Comparison of ENCODE assay signal across 9 mouse cellular contexts in genomic region chr7:100965079-100965478, GRCm38 (mm10). TPM values are rescaled to one million over a fixed set of nuclear protein-coding genes. Genes with fewer than 3 reads are reported as not detected.
DNase-seq lines count a peak whose midpoint lies in the region; ATAC-seq and TF ChIP-seq lines count a peak whose summit lies in the region.
"Had no signal": no experiment of that assay in that cellular context is flagged by ENCODE, and none has a peak within 500 bp of the region (broad histone marks: within the 10 kb centered on the region; RNA-seq: fewer than 3 reads in every experiment).

No protein-coding gene starts in this region.

- H3K4me2 ChIP-seq in limb, embryonic 14.5 days (replicated peaks; ENCODE audit: low read depth, low read length, severe bottlenecking): no peak overlapping the region
- H3K4me2 ChIP-seq: hindbrain, embryonic 15.5 days had no signal

- H3K27me3 ChIP-seq in liver, adult 2 months (ENCODE audit: control insufficient read depth, insufficient read depth, low read length): no peaks in the 10 kb centered on the region
- H3K27me3 ChIP-seq in limb, embryonic 14.5 days (ENCODE audit: control insufficient read depth, insufficient read depth, low read length): no peaks in the 10 kb centered on the region
- H3K27me3 ChIP-seq in splenic B cell, adult 2 months (ENCODE audit: control insufficient read depth, insufficient read depth, low read length, poor library complexity, severe bottlenecking): no peaks in the 10 kb centered on the region
- H3K27me3 ChIP-seq: hindbrain, embryonic 15.5 days had no signal

- WGBS in liver, adult 2 months: 20% methylated on average over 4 of the region's 4 CpGs
- WGBS in limb, embryonic 14.5 days: 23% methylated on average over 4 of the region's 4 CpGs

- H3K79me2 ChIP-seq in liver, adult 2 months (ENCODE audit: control insufficient read depth, insufficient read depth, low read length): no peaks in the 10 kb centered on the region

- H3K27ac ChIP-seq in liver, adult 2 months (replicated peaks; ENCODE audit: insufficient read depth, low read depth, low read length): no peak overlapping the region
- no peak overlapping the region for H3K27ac ChIP-seq in limb, embryonic 14.5 days (replicated peaks; ENCODE audit: low read depth, low read length)
- H3K27ac ChIP-seq: hindbrain, embryonic 15.5 days had no signal

- no peak overlapping the region for H3K4me3 ChIP-seq in liver, adult 2 months (ENCODE audit: insufficient read depth, low read depth, low read length)
- no peak overlapping the region for H3K4me3 ChIP-seq in limb, embryonic 14.5 days (replicated peaks; ENCODE audit: low read length)
- H3K4me3 ChIP-seq: hindbrain, embryonic 15.5 days had no signal

- peak; percentile 33 to 65 for DNase-seq in adrenal gland, adult (ENCODE audit: inconsistent age in 2 of 2, low spot score in 1 of 2)
- no peak for DNase-seq in adrenal gland, adult 8-10 months
- peak; percentile 20 for DNase-seq in liver, adult 2 months (ENCODE audit: extremely low read depth, low read depth, low spot score)
- DNase-seq in liver: no peak
- peak; percentile 54 for DNase-seq in embryo, embryonic 10 days (ENCODE audit: low spot score)
- peak; percentile 15 for DNase-seq in limb, embryonic 14.5 days (ENCODE audit: low spot score)
- peak; percentile 62 for DNase-seq in splenic B cell, adult 2 months (ENCODE audit: low read depth, low spot score)
- DNase-seq in spleen, postnatal 14 days (ENCODE audit: low spot score in 2 of 2): no peak

- peak; percentile 92 for TF ChIP-seq CTCF in liver, adult 2 months (IDR thresholded peaks at IDR 0.05; ENCODE audit: low read depth, low read length)

- H3K4me1 ChIP-seq in liver, adult 2 months (ENCODE audit: control insufficient read depth, insufficient read depth, low read length): no peaks in the 10 kb centered on the region
- no peaks in the 10 kb centered on the region for H3K4me1 ChIP-seq in limb, embryonic 14.5 days (ENCODE audit: control insufficient read depth, insufficient read depth, low read length)
- H3K4me1 ChIP-seq: hindbrain, embryonic 15.5 days had no signal

- no peak for TF ChIP-seq POLR2A in liver, adult 2 months (IDR thresholded peaks at IDR 0.05; ENCODE audit: extremely low read depth, insufficient read depth, low read length)
- no peak for TF ChIP-seq POLR2A in limb, embryonic 14.5 days (IDR thresholded peaks at IDR 0.05; ENCODE audit: borderline replicate concordance, extremely low read depth, insufficient read depth, insufficient read length)

- H3K9ac ChIP-seq in liver, adult 2 months (ENCODE audit: low read depth, low read length): no peak overlapping the region
- no peak overlapping the region for H3K9ac ChIP-seq in limb, embryonic 14.5 days (ENCODE audit: low read depth, low read length, severe bottlenecking)
- H3K9ac ChIP-seq: hindbrain, embryonic 15.5 days had no signal

- no peaks in the 10 kb centered on the region for H3K9me3 ChIP-seq in limb, embryonic 14.5 days (ENCODE audit: control insufficient read depth, low read length)
- H3K9me3 ChIP-seq: hindbrain, embryonic 15.5 days had no signal

- no peaks in the 10 kb centered on the region for H3K36me3 ChIP-seq in liver, adult 2 months (ENCODE audit: control insufficient read depth, insufficient read depth, low read length)
- no peaks in the 10 kb centered on the region for H3K36me3 ChIP-seq in limb, embryonic 14.5 days (ENCODE audit: control insufficient read depth, insufficient read depth, low read length)
- H3K36me3 ChIP-seq in splenic B cell, adult 2 months (ENCODE audit: control insufficient read depth, insufficient read depth, low read length, poor library complexity, severe bottlenecking): no peaks in the 10 kb centered on the region
- H3K36me3 ChIP-seq: hindbrain, embryonic 15.5 days had no signal

- ATAC-seq in limb, embryonic 14.5 days (ENCODE audit: low FRiP score, low read depth): no peak

RNA-seq across cellular contexts. Expression of gene P2ry6, which starts 9.4 kb away (rescaled TPM):
- 1 to 10 TPM; 5.4 to 9.5 (median 6.5) TPM for total RNA-seq in adrenal gland, adult 8-10 months (2022)
- 0.92 and 1.5 TPM in 2 replicates for total RNA-seq in liver, adult 2 months (2014; rRNA removed)
- polyA plus RNA-seq in liver, adult 2 months (2012; rRNA removed): 1.6 and 4.3 TPM in 2 replicates
- polyA plus RNA-seq in limb, embryonic 14.5 days (2012; rRNA removed): 5.3 and 8.5 TPM in 2 replicates
- polyA plus RNA-seq in limb, embryonic 14.5 days (2014; fragmentation: Nextera tagmentation; extraction: Ambion mirVana): 5.9 and 6.5 TPM in 2 replicates

RNA-seq across cellular contexts. Expression of gene Arhgef17, which starts 33.2 kb away (rescaled TPM):
- total RNA-seq in adrenal gland, adult 8-10 months (2022): 100 to 1,000 TPM in 3 of 4 experiments, 10 to 100 TPM in 1; 95.8 to 118 (median 108) TPM
- 1.2 and 2.1 TPM in 2 replicates for total RNA-seq in liver, adult 2 months (2014; rRNA removed)
- polyA plus RNA-seq in liver, adult 2 months (2012; rRNA removed): 1.4 and 1.8 TPM in 2 replicates
- polyA plus RNA-seq in limb, embryonic 14.5 days (2012; rRNA removed): 42.8 and 55.2 TPM in 2 replicates
- polyA plus RNA-seq in limb, embryonic 14.5 days (2014; fragmentation: Nextera tagmentation; extraction: Ambion mirVana): 15.4 and 16.4 TPM in 2 replicates

RNA-seq across cellular contexts. Expression of gene P2ry2, which starts 47.6 kb away (rescaled TPM):
- 1 to 10 TPM; 1.4 to 6.4 (median 3.0) TPM for total RNA-seq in adrenal gland, adult 8-10 months (2022)
- 4.1 and 5.4 TPM in 2 replicates for total RNA-seq in liver, adult 2 months (2014; rRNA removed)
- 13.4 and 15.4 TPM in 2 replicates for polyA plus RNA-seq in liver, adult 2 months (2012; rRNA removed)
- 2.0 and 2.1 TPM in 2 replicates for polyA plus RNA-seq in limb, embryonic 14.5 days (2012; rRNA removed)
- polyA plus RNA-seq in limb, embryonic 14.5 days (2014; fragmentation: Nextera tagmentation; extraction: Ambion mirVana): 2.2 and 3.2 TPM in 2 replicates

Comparison
In these comparisons a context has a peak if more than half of its experiments do, and no peak if none do; other contexts are left out.
1. DNase-seq: peak in adrenal gland, adult (2 of 2), liver, adult 2 months (single experiment), embryo, embryonic 10 days (single experiment), limb, embryonic 14.5 days (single experiment) and splenic B cell, adult 2 months (single experiment); none in adrenal gland, adult 8-10 months (single experiment), liver (single experiment) and spleen, postnatal 14 days (0 of 2).
2. RNA of gene Arhgef17, which starts 33.2 kb away (total RNA-seq): 95.8 to 118 TPM in adrenal gland, adult 8-10 months; 1.2 to 2.1 TPM in liver, adult 2 months; every median in the first group is over 10 times any median in the second.